Mouse (Mus musculus): Measurements from ENCODE around the gene Apol8. TPM values are rescaled to one million over a fixed set of nuclear protein-coding genes. Genes with fewer than 3 reads are reported as not detected.

Gene Apol8
- polyA plus RNA-seq, 1 experiment, result not detected

DNA sequence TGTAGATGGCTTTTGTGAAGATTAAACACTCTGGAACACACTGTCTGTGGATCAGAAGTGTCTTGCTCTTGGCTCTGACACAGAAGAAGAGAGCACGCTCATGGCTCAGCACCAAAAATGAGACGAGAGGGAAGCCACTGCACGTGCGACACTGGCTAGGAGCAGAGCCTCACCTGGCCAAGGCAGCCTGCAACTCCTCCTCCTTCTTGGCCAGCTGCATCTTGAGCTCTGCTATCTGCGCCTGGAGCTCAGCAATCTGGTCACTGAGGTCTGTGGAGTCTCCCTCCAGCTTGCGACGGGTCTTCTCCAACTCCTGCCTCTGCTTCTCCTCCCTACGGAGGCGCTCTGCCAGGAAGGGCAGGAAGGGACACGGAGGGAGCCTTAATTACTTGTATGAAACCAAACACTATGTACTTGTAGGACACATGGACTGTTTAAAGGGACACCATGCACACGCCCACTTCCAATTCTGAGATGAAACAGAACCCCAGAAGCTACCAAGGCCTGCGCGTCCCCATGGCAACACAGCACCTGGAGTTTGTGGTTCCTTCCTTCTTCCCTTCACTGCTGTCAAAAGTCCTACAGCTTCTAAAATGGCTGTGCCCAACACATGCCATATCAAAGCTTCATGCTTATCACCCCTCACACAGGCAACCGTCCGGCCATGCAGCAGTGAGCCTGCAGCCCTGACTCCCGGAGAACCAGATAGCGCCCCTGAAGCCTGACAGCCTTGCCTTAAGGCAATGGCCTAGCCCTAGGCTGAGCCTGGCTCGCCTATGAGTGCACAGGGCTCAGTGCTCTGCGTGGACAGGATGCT is 16.5 kb upstream of the Apol8 start:
- DNase-seq, result no peak
- no peak overlapping the region for H3K4me3 ChIP-seq (replicated peaks; ENCODE audit: extremely low read depth, low read depth, low read length)
- TF ChIP-seq CTCF (IDR thresholded peaks at IDR 0.05; ENCODE audit: insufficient read depth, low read length) (no peak), POLR2A (IDR thresholded peaks at IDR 0.05; ENCODE audit: borderline replicate concordance, extremely low read depth, low read depth, low read length) (no peak)
- 75% methylated on average over 19 of the region's 19 CpGs for WGBS
- no peaks in the 10 kb centered on the region for H3K4me1 ChIP-seq (ENCODE audit: control insufficient read depth, insufficient read depth, low read length)

DNA sequence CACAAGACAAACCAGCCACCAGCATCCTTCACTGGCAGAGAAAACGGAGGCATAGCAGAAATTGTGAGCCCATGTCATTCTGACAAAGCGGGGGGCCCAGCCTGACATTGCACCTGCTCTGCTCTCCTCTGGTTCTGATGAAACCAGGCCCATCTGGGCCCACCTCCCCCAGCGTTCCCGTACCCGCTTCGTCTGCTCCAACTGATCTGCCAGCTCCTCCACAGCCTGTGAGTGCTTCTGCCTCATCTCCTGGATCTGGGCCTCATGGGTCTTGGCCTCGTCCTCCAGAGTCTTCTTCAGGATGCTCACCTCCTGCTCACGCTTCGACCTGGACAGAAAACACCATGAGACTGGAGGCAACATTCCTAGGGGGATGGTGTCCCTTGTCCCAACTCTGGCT is 14.1 kb upstream of the Apol8 start:
- 94% methylated on average over 9 of the region's 9 CpGs for WGBS
- DNase-seq, result no peak
- H3K4me1 ChIP-seq (ENCODE audit: control insufficient read depth, insufficient read depth, low read length), result no peaks in the 10 kb centered on the region; the same call in 1 of the 2 replicates
- no peak overlapping the region for H3K4me3 ChIP-seq (replicated peaks; ENCODE audit: extremely low read depth, low read depth, low read length)
- TF ChIP-seq POLR2A (IDR thresholded peaks at IDR 0.05; ENCODE audit: borderline replicate concordance, extremely low read depth, low read depth, low read length), result no peak
- no peak for TF ChIP-seq CTCF (IDR thresholded peaks at IDR 0.05; ENCODE audit: insufficient read depth, low read length)

DNA sequence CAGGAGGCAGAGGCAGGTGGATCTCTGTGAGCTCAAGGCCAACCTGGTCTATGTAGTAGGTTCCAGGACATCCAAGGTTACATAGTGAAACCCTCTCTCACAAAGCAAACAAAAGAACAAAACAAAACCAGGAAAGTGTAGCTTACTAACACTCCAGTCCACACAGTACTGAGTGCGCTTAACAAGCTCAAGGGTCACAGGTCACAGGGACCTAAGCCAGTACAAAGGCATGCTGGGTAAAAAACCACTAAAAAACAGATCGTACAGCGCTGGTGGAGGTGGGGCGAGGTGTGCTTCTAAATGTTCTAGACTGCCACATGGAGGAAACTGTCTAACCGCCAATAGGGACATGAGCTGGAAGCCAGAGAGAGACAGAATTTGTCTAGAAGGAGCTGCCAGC is 13.5 kb upstream of the Apol8 start:
- 76% methylated on average over 5 of the region's 5 CpGs for WGBS
- DNase-seq, result no peak
- H3K4me3 ChIP-seq (replicated peaks; ENCODE audit: extremely low read depth, low read depth, low read length), result no peak overlapping the region
- no peak for TF ChIP-seq POLR2A (IDR thresholded peaks at IDR 0.05; ENCODE audit: borderline replicate concordance, extremely low read depth, low read depth, low read length)
- TF ChIP-seq CTCF (IDR thresholded peaks at IDR 0.05; ENCODE audit: insufficient read depth, low read length), result no peak
- peaks cover 3% of the 10 kb centered on the region; the same call in 1 of the 2 replicates for H3K4me1 ChIP-seq (ENCODE audit: control insufficient read depth, insufficient read depth, low read length)

DNA sequence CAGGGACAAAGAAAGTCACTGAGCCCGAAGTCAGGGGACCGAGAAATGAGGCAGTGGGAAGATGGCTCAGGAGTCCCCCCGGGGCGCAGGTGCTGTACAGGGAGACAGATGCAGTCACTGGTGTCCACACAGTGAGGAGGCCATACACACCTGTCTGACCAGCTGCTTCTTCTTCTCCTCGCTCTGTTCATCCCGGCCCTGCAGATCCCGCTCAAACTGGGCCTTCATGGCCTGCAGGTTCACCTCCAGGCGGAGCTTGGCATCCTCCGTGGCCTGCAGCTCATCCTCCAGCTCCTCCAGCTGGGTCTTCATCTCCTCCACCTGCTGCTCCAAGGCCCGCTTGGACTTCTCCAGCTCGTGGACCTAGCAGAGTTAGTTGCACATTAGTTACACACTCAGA is 10.2 kb upstream of the Apol8 start:
- WGBS, result 91% methylated on average over 11 of the region's 11 CpGs
- DNase-seq, result no peak

DNA sequence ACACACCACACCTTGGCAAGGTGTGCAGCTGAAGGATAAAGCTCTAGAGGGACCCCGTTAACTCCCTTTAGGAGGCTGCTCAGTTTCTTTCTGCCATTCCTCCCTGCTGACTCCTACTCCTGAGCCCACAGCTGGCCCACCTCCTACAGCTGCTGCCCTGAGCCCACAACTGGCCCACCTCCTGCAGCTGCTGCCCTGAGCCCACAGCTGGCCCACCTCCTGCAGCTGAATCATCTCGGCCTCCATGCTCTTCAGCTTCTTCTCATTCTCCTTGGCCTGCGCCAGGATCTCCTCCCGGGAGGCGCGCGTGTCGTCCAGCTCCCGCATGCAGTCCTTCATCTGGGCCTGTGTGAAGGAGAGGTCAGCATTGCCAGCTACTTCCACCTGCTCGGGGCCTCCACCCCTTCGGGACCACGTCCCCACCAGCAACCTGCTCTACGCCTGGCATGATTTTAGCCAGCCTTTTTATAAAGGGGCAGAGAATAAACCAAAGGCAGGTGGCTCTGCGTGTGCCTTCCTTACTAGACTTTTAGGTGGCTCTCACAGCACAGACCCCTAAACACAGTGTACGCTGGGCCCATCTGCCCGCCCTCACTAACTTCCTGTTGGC is 8.8 kb upstream of the Apol8 start:
- no peak for DNase-seq
- H3K4me3 ChIP-seq (replicated peaks; ENCODE audit: extremely low read depth, low read depth, low read length), result no peak overlapping the region
- H3K4me1 ChIP-seq (ENCODE audit: control insufficient read depth, insufficient read depth, low read length), result peaks cover 14% of the 10 kb centered on the region
- WGBS, result 81% methylated on average over 16 of the region's 16 CpGs
- TF ChIP-seq CTCF (IDR thresholded peaks at IDR 0.05; ENCODE audit: insufficient read depth, low read length) (no peak), POLR2A (IDR thresholded peaks at IDR 0.05; ENCODE audit: borderline replicate concordance, extremely low read depth, low read depth, low read length) (no peak)

More for the DNA sequence above, 10.2 kb upstream of the Apol8 start:
- TF ChIP-seq POLR2A (IDR thresholded peaks at IDR 0.05; ENCODE audit: borderline replicate concordance, extremely low read depth, low read depth, low read length), result no peak
- TF ChIP-seq CTCF (IDR thresholded peaks at IDR 0.05; ENCODE audit: insufficient read depth, low read length), result no peak
- Histone ChIP-seq H3K4me1 (ENCODE audit: control insufficient read depth, insufficient read depth, low read length) (peaks cover 14% of the 10 kb centered on the region), H3K4me3 (replicated peaks; ENCODE audit: extremely low read depth, low read depth, low read length) (no peak overlapping the region)

DNA sequence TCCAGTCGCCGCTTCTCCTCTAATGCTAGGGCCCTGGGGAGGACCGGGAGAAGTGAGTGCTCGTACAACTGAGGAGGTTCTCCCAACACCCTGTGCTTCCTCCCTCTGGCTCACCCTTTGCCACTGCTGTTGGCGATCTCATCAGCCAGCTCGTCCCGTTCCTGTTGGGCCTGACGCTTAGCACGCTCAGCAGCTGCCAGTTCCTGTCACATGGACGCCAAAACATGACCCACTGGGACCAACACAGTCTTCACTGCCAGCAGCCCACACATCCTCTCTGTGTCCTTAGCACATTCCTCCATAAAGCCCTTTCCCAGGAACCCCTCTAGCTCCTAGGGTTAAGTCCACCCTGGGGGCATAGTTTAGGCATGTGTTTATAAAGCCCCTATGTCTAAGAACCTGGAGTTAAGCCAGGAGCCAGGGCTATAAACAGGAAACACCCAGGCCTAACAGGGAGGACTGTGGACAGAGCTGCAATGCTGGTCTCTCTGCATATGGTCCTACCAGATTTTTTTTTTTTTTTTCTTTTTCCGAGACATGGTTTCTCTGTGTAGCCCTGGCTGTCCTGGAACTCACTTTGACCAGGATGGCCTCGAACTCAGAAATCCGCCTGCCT is 7.7 kb upstream of the Apol8 start:
- WGBS, result 49% methylated on average over 13 of the region's 13 CpGs
- Histone ChIP-seq H3K4me3 (replicated peaks; ENCODE audit: extremely low read depth, low read depth, low read length) (no peak overlapping the region), H3K4me1 (ENCODE audit: control insufficient read depth, insufficient read depth, low read length) (peaks cover 14% of the 10 kb centered on the region)
- peak; percentile 47 for DNase-seq
- TF ChIP-seq CTCF (IDR thresholded peaks at IDR 0.05; ENCODE audit: insufficient read depth, low read length) (no peak), POLR2A (IDR thresholded peaks at IDR 0.05; ENCODE audit: borderline replicate concordance, extremely low read depth, low read depth, low read length) (peak; percentile 49; the same call in 1 of the 2 replicates)

DNA sequence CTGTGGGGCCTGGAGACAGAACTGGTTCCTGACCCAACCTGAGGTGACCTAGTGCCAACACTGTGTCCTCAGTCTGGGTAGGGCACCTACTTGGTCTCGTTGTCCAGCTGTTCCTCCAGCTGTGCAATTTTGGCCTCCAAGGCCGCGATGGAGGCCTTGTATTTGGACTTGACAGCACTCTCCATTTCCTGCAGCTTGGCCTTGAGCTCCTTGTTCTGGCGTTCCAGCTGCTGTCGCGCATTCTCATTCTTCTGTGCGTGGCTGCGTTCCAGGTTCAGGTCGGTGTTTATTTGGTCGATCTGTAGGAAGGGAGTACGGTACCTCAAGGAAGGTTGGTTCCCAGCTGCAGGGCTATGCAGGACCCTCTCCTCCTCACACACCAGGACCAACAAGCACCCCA is 6.9 kb upstream of the Apol8 start:
- 44% methylated on average over 11 of the region's 11 CpGs for WGBS
- TF ChIP-seq POLR2A (IDR thresholded peaks at IDR 0.05; ENCODE audit: borderline replicate concordance, extremely low read depth, low read depth, low read length) (no peak), CTCF (IDR thresholded peaks at IDR 0.05; ENCODE audit: insufficient read depth, low read length) (no peak)
- DNase-seq, result no peak
- Histone ChIP-seq H3K4me1 (ENCODE audit: control insufficient read depth, insufficient read depth, low read length) (peaks cover 14% of the 10 kb centered on the region), H3K4me3 (replicated peaks; ENCODE audit: extremely low read depth, low read depth, low read length) (no peak overlapping the region)

DNA sequence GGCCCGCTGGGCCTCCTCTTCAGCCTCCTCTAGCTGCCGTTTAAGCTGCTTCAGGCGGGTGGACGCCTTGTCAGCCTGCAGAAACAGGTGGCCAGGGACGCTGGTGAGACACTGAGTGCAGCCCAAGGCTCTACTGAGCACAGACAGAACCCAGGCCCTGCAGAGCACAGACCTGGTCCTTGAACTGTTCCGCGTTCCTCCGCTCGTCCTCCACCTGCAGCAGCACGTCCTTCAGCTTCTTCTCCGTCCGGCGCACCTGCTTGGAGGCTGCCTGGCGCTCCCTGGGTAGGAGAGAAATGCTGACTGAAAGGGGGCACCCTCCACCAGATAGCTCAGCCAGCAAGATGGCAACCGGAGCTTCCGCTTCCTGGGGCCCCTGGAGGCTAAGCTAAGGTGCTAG is 6.2 kb upstream of the Apol8 start:
- no peak for TF ChIP-seq CTCF (IDR thresholded peaks at IDR 0.05; ENCODE audit: insufficient read depth, low read length)
- no peak for TF ChIP-seq POLR2A (IDR thresholded peaks at IDR 0.05; ENCODE audit: borderline replicate concordance, extremely low read depth, low read depth, low read length)
- WGBS, result 91% methylated on average over 16 of the region's 16 CpGs
- H3K4me3 ChIP-seq (replicated peaks; ENCODE audit: extremely low read depth, low read depth, low read length), result no peak overlapping the region
- DNase-seq, result no peak
- peaks cover 14% of the 10 kb centered on the region for H3K4me1 ChIP-seq (ENCODE audit: control insufficient read depth, insufficient read depth, low read length)

DNA sequence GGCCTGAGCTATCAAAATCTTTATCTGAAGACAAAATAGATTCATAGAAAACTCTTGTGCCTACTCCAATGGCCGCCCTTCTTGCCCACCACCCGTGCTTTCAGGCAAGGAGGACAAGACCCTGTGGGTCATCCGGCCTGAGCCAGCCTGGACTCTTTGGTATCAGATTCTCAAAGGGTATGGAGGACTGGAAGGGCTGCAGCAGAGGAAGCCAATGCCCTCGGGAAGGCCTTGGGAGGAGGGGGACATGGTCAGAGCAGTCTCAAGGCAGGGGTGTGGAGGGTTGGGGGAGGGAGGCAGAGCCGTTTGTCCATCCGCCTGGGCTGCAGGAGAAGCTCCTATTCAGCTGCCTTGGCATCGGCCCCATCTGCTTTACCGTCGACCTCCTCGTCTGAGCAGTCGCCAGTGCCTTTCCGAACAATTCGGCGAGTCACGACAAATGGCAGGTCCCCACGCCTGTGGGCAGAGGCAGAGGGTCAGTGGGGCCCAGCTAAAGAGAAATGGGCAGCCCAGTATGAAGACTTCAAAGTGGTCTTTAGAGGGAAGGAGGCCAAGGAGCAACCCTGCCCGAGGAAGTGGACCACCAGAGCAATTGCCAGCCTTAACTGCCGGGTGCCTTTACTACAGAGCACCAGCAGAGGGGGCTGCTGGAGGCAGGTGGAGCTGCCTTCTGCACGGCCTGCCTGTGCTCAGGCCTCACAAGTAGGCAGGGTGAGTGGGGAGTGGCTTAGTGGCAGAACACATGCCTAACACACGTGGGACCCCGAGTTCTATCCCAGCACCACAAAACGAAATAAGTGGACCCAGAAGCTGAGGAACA is 5.0 kb upstream of the Apol8 start:
- 76% methylated on average over 22 of the region's 22 CpGs for WGBS
- no peak for DNase-seq

More for the DNA sequence above, 5.0 kb upstream of the Apol8 start:
- Histone ChIP-seq H3K4me1 (ENCODE audit: control insufficient read depth, insufficient read depth, low read length) (peaks cover 14% of the 10 kb centered on the region), H3K4me3 (replicated peaks; ENCODE audit: extremely low read depth, low read depth, low read length) (no peak overlapping the region)
- TF ChIP-seq CTCF (IDR thresholded peaks at IDR 0.05; ENCODE audit: insufficient read depth, low read length) (peak; percentile 58), POLR2A (IDR thresholded peaks at IDR 0.05; ENCODE audit: borderline replicate concordance, extremely low read depth, low read depth, low read length) (no peak)

Data from lung, adult 2 months (tissue).